Mouse (Mus musculus) intestine, embryonic 16.5 days (tissue): Measurements from ENCODE around the gene Luzp4. TPM values are rescaled to one million over a fixed set of nuclear protein-coding genes. Genes with fewer than 3 reads are reported as not detected.
"Not testable (repeated sequence)": the region's sequence is repeated elsewhere in the genome, so short reads cannot be mapped to it uniquely, and the experiment has no call there.

Experiments used
- ATAC-seq: fragments of 200-750 bp; cut with Nextera tagmentation; 2 replicates; pipeline ENCODE4 v1.8.0; 2017; ENCODE audit warnings: moderate TSS enrichment, moderate library complexity
- H3K27ac ChIP-seq: fragments of 300-500 bp; sonication (generic); 2 replicates; pipeline ENCODE4 v1.5.1; 2014; ENCODE audit warnings: mild to moderate bottlenecking, low read length
- H3K27me3 ChIP-seq: fragments of 300-500 bp; sonication (generic); replicated peaks from 2 replicates; pipeline ENCODE4 v1.6.1; 2014; ENCODE audit warnings: low read length, control low read depth, mixed read lengths; ENCODE audit not compliant: control insufficient read depth, insufficient read depth
- H3K36me3 ChIP-seq: fragments of 300-500 bp; sonication (generic); 2 replicates; pipeline ENCODE4 v1.6.1; 2014; ENCODE audit warnings: low read length, control low read depth; ENCODE audit not compliant: control insufficient read depth, insufficient read depth
- H3K4me1 ChIP-seq: fragments of 300-500 bp; sonication (generic); 2 replicates; pipeline ENCODE4 v1.6.1; 2014; ENCODE audit warnings: low read length, control low read depth, mixed read lengths; ENCODE audit not compliant: control insufficient read depth, insufficient read depth
- H3K4me2 ChIP-seq: fragments of 300-500 bp; sonication (generic); 2 replicates; pipeline ENCODE4 v1.6.1; 2014; ENCODE audit warnings: low read depth, low read length, control low read depth
- H3K4me3 ChIP-seq: fragments of 300-500 bp; sonication (generic); 2 replicates; pipeline ENCODE4 v1.5.1; 2014; ENCODE audit warnings: mild to moderate bottlenecking, low read length
- H3K9ac ChIP-seq: fragments of 300-500 bp; sonication (generic); 2 replicates; pipeline ENCODE4 v1.6.1; 2014; ENCODE audit warnings: low read depth, low read length
- H3K9me3 ChIP-seq: fragments of 300-500 bp; sonication (generic); 2 replicates; pipeline ENCODE4 v1.6.1; 2016; ENCODE audit warnings: low read length, control low read depth; ENCODE audit not compliant: control insufficient read depth
- whole genome bisulfite sequencing: fragments of 180-500 bp; shearing (Covaris S2); extraction: QIAGEN DNeasy Blood & Tissue Kit; methylation state at CpG from one replicate; pipeline ENCODE4 v1.1.7; 2014; 5-methylcytosine and 5-hydroxymethylcytosine counted together
- polyA plus RNA-seq: library from polyadenylated mRNA; unstranded; fragments of >200 nt; fragmentation: Nextera tagmentation; extraction: Ambion mirVana; gene quantifications from 2 replicates; pipeline ENCODE4 v1.2.1, GENCODE M21; 2015

Luzp4 gene
- not detected in 2 replicates for polyA plus RNA-seq

DNA sequence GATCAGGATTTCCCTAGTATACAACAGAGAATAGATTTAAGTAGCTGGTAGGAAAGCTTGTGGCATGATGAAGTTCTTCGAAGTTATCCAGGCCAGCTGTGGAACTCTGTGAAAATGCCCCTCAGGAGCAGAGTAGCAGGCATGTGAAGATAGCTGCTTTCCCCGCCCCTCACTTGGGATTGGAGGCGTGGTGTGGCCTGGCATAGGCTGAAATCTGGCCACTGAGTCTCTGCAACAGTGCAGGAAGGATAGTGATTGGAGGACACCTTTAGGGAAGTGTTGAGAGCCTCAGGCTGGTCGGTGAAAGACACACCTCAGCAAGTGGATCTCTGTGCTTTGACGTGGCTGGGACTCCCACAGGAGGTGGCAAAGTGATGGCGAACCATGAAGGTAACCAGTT is at the start of gene Luzp4:
Gene Luzp4 (plus strand): TSS at position 301 of the 400 bp plus-strand sequence.
- not testable (repeated sequence) for H3K4me2 ChIP-seq, H3K9ac ChIP-seq, ATAC-seq, H3K9me3 ChIP-seq, H3K27ac ChIP-seq, H3K4me3 ChIP-seq, H3K36me3 ChIP-seq, H3K27me3 ChIP-seq, H3K4me1 ChIP-seq
- 77% methylated on average over 2 of the region's 6 CpGs for WGBS

GRCm38 (mm10) chrX:148841801-148842200 is 15.6 kb upstream of the Luzp4 start:
- 90% methylated on average over 4 of the region's 4 CpGs for WGBS
- not testable (repeated sequence) for H3K27ac ChIP-seq, H3K4me3 ChIP-seq, ATAC-seq, H3K4me2 ChIP-seq, H3K27me3 ChIP-seq, H3K36me3 ChIP-seq, H3K4me1 ChIP-seq, H3K9ac ChIP-seq, H3K9me3 ChIP-seq

Other genes with a start within 250 kb of the Luzp4 start
- not detected in 2 replicates for gene Gm8334, start 242.5 kb upstream of the Luzp4 start, polyA plus RNA-seq
- not detected in 2 replicates for gene Gm15127, start 194.0 kb upstream of the Luzp4 start, polyA plus RNA-seq
- not detected in 2 replicates for gene Ott, start 216.6 kb downstream of the Luzp4 start, polyA plus RNA-seq